Mouse (Mus musculus) testis, adult 2 months (tissue): ENCODE measurements around the gene Gm20696. TPM values are rescaled to one million over a fixed set of nuclear protein-coding genes. Genes with fewer than 3 reads are reported as not detected.

Source experiments
- H3K27ac ChIP-seq: fragments of 200-500 bp; 2 replicates; pipeline ENCODE4 v1.5.1; 2012; ENCODE audit warnings: low read depth, low read length; ENCODE audit not compliant: control insufficient read depth, insufficient read depth
- H3K27me3 ChIP-seq: fragments of 200-500 bp; 2 replicates; pipeline ENCODE4 v1.6.1; 2012; ENCODE audit warnings: mild to moderate bottlenecking, low read length, moderate library complexity; ENCODE audit not compliant: control insufficient read depth, insufficient read depth
- H3K36me3 ChIP-seq: fragments of 200-500 bp; 2 replicates; pipeline ENCODE4 v1.6.1; 2012; ENCODE audit warnings: mild to moderate bottlenecking, low read length; ENCODE audit not compliant: control insufficient read depth, insufficient read depth
- H3K4me1 ChIP-seq: fragments of 200-500 bp; 2 replicates; pipeline ENCODE4 v1.6.1; 2012; ENCODE audit warnings: low read length; ENCODE audit not compliant: control insufficient read depth, insufficient read depth
- H3K4me3 ChIP-seq: fragments of 200-500 bp; 2 replicates; pipeline ENCODE4 v1.5.1; 2012; ENCODE audit warnings: low read depth, mild to moderate bottlenecking, low read length, moderate library complexity, mixed read lengths; ENCODE audit not compliant: control insufficient read depth
- CTCF ChIP-seq: fragments of 200-500 bp; IDR thresholded peaks from 2 replicates; pipeline ENCODE4 v1.5.1; 2012; ENCODE audit warnings: low read depth, mild to moderate bottlenecking, inconsistent platforms, low read length, moderate library complexity; ENCODE audit not compliant: control insufficient read depth, insufficient read depth, insufficient replicate concordance
- POLR2A ChIP-seq: fragments of 200-500 bp; IDR thresholded peaks from 2 replicates; pipeline ENCODE4 v1.6.1; 2012; ENCODE audit warnings: low read depth, mild to moderate bottlenecking, inconsistent platforms, low read length, moderate library complexity; ENCODE audit not compliant: control insufficient read depth
- polyA plus RNA-seq: library from polyadenylated mRNA; depleted of rRNA; stranded (reverse); fragments of >200 nt; gene quantifications from 2 replicates; pipeline ENCODE4 v1.2.3, GENCODE M21; 2012

Gene Gm20696
- polyA plus RNA-seq, 1 experiment = 0.02 TPM

GRCm38 (mm10) chr6:99599651-99600050, 66.9 kb downstream of the Gm20696 start:
- Histone ChIP-seq H3K36me3 (no peaks in the 10 kb centered on the region), H3K27me3 (no peaks in the 10 kb centered on the region), H3K4me1 (no peaks in the 10 kb centered on the region), H3K4me3 (no peak overlapping the region), H3K27ac (no peak overlapping the region)
- no peak for TF ChIP-seq POLR2A
- no peak for TF ChIP-seq CTCF

- Histone ChIP-seq H3K36me3 (no peaks in the 10 kb centered on the region), H3K27ac (no peak overlapping the region)
Observed at GRCm38 (mm10) chr6:99599229-99599628, 67.4 kb downstream of the Gm20696 start.

GRCm38 (mm10) chr6:99577040-99577439, 89.6 kb downstream of the Gm20696 start:
- Histone ChIP-seq H3K4me1 (no peaks in the 10 kb centered on the region), H3K36me3 (no peaks in the 10 kb centered on the region), H3K4me3 (no peak overlapping the region), H3K27me3 (no peaks in the 10 kb centered on the region), H3K27ac (no peak overlapping the region)
- TF ChIP-seq CTCF (no peak), POLR2A (no peak)

More at GRCm38 (mm10) chr6:99599229-99599628, 67.4 kb downstream of the Gm20696 start:
- Histone ChIP-seq H3K4me3 (no peak overlapping the region), H3K4me1 (no peaks in the 10 kb centered on the region), H3K27me3 (no peaks in the 10 kb centered on the region)
- TF ChIP-seq POLR2A = no peak
- TF ChIP-seq CTCF = no peak

GRCm38 (mm10) chr6:99575633-99576032, 91.0 kb downstream of the Gm20696 start:
- no peaks in the 10 kb centered on the region for H3K4me1 ChIP-seq
- no peaks in the 10 kb centered on the region for H3K36me3 ChIP-seq
- TF ChIP-seq CTCF = no peak
- TF ChIP-seq POLR2A = no peak
- no peak overlapping the region for H3K4me3 ChIP-seq
- H3K27ac ChIP-seq = no peak overlapping the region
- no peaks in the 10 kb centered on the region for H3K27me3 ChIP-seq

- Histone ChIP-seq H3K27ac (no peak overlapping the region), H3K4me1 (no peaks in the 10 kb centered on the region), H3K27me3 (no peaks in the 10 kb centered on the region), H3K4me3 (no peak overlapping the region), H3K36me3 (no peaks in the 10 kb centered on the region)
- no peak for TF ChIP-seq POLR2A
- TF ChIP-seq CTCF = no peak
Observed at GRCm38 (mm10) chr6:99573343-99573742, 93.3 kb downstream of the Gm20696 start.

- TF ChIP-seq POLR2A (no peak), CTCF (no peak)
- no peaks in the 10 kb centered on the region for H3K36me3 ChIP-seq
- H3K4me1 ChIP-seq = no peaks in the 10 kb centered on the region
- no peak overlapping the region for H3K4me3 ChIP-seq
- H3K27ac ChIP-seq = no peak overlapping the region
- no peaks in the 10 kb centered on the region for H3K27me3 ChIP-seq
Observed at GRCm38 (mm10) chr6:99572071-99572470, 94.5 kb downstream of the Gm20696 start.

GRCm38 (mm10) chr6:99566921-99567320, 99.7 kb downstream of the Gm20696 start:
- H3K27me3 ChIP-seq = no peaks in the 10 kb centered on the region

GRCm38 (mm10) chr6:99564766-99565165, 101.8 kb downstream of the Gm20696 start:
- H3K4me1 ChIP-seq = peaks cover 2% of the 10 kb centered on the region
- no peaks in the 10 kb centered on the region for H3K27me3 ChIP-seq
- no peak overlapping the region for H3K4me3 ChIP-seq
- H3K36me3 ChIP-seq = no peaks in the 10 kb centered on the region
- no peak overlapping the region for H3K27ac ChIP-seq
- TF ChIP-seq CTCF = no peak
- TF ChIP-seq POLR2A = no peak

More at GRCm38 (mm10) chr6:99566921-99567320, 99.7 kb downstream of the Gm20696 start:
- H3K4me1 ChIP-seq = no peaks in the 10 kb centered on the region
- no peak overlapping the region for H3K27ac ChIP-seq
- TF ChIP-seq POLR2A = no peak
- no peak for TF ChIP-seq CTCF
- no peaks in the 10 kb centered on the region for H3K36me3 ChIP-seq
- H3K4me3 ChIP-seq = no peak overlapping the region
